16 mouse cellular contexts compared by ENCODE assay signal in the genomic region with DNA sequence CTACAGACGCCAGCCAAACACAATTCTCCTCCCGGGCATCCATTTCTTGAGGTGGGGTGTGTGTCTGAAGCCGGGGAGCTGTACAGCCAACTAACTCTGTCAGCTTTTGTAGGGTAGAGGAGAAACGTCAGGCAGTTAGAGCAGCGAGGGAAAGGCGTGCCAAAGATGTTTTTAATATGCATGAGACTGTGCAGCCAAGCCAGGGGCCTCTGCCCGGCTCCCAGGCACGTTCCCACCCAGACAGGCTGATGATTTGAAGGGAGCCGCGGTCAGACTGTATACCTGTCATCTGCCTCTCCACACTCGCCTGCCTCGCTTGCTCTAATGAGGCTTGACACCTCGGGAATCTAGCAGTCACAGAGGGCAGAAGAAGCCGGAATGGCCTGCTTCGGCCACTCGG. TPM values are rescaled to one million over a fixed set of nuclear protein-coding genes. Genes with fewer than 3 reads are reported as not detected.
A peak's percentile ranks its signal among the peaks of the same experiment; 100 is the strongest.
DNase-seq lines count a peak whose midpoint lies in the region; ATAC-seq and TF ChIP-seq lines count a peak whose summit lies in the region.
"Had no signal": no experiment of that assay in that cellular context is flagged by ENCODE, and none has a peak within 500 bp of the region (broad histone marks: within the 10 kb centered on the region; RNA-seq: fewer than 3 reads in every experiment).

No protein-coding gene starts in this region.

- peaks cover 16% of the 10 kb centered on the region for H3K4me1 ChIP-seq in heart, embryonic 13.5 days
- peaks cover 60% of the 10 kb centered on the region for H3K4me1 ChIP-seq in embryonic facial prominence, embryonic 13.5 days
- no peaks in the 10 kb centered on the region for H3K4me1 ChIP-seq in hindbrain, postnatal 0 days (ENCODE audit: insufficient read depth, low read length)
- H3K4me1 ChIP-seq in midbrain, postnatal 0 days (ENCODE audit: insufficient read depth, low read length): peaks cover 5% of the 10 kb centered on the region; the same call in 1 of the 2 replicates
- no peaks in the 10 kb centered on the region for H3K4me1 ChIP-seq in liver, postnatal 0 days (ENCODE audit: insufficient read depth)
- H3K4me1 ChIP-seq: megakaryocyte, embryonic 14.5 days had no signal

- TF ChIP-seq EP300 in liver, postnatal 0 days (IDR thresholded peaks at IDR 0.05; ENCODE audit: low read depth): no peak

- no peak overlapping the region for H3K4me3 ChIP-seq in heart, embryonic 13.5 days
- H3K4me3 ChIP-seq in embryonic facial prominence, embryonic 13.5 days: no peak overlapping the region
- H3K4me3 ChIP-seq in hindbrain, postnatal 0 days (ENCODE audit: low read length): no peak overlapping the region
- no peak overlapping the region for H3K4me3 ChIP-seq in midbrain, postnatal 0 days (ENCODE audit: low read depth, low read length)
- no peak overlapping the region for H3K4me3 ChIP-seq in liver, postnatal 0 days (ENCODE audit: low read depth, low read length)
- no peak overlapping the region for H3K4me3 ChIP-seq in gastrocnemius, adult 2 months
- H3K4me3 ChIP-seq: megakaryocyte, embryonic 14.5 days had no signal

- no peak for DNase-seq in heart, adult 8-10 months (ENCODE audit: low spot score)
- DNase-seq in hindbrain, postnatal 0 days (ENCODE audit: low spot score): peak; percentile 47
- DNase-seq in midbrain, postnatal 0 days (ENCODE audit: low spot score): peak; percentile 57
- no peak for DNase-seq in liver, postnatal 0 days
- no peak for DNase-seq in gastrocnemius, adult 2 months
- no peak for DNase-seq in ovary, postnatal 36 days (ENCODE audit: low spot score)
- DNase-seq: adrenal gland, postnatal 14 days; cerebellum, adult 18-20 months; gastrocnemius, postnatal 36 days; lung, adult 18-20 months had no signal

- H3K9ac ChIP-seq in heart, embryonic 13.5 days: no peak overlapping the region
- H3K9ac ChIP-seq in embryonic facial prominence, embryonic 13.5 days: peak overlapping the region; percentile 27; the same call in 1 of the 2 replicates
- no peak overlapping the region for H3K9ac ChIP-seq in hindbrain, postnatal 0 days (replicated peaks; ENCODE audit: low read length)
- H3K9ac ChIP-seq in midbrain, postnatal 0 days (replicated peaks; ENCODE audit: low read length, poor library complexity, severe bottlenecking): no peak overlapping the region
- H3K9ac ChIP-seq in liver, postnatal 0 days (replicated peaks): no peak overlapping the region

- peak overlapping the region; percentile 29 for H3K4me2 ChIP-seq in heart, embryonic 13.5 days
- H3K4me2 ChIP-seq in embryonic facial prominence, embryonic 13.5 days: peak overlapping the region; percentile 40
- peak overlapping the region; percentile 8; the same call in 1 of the 2 replicates for H3K4me2 ChIP-seq in hindbrain, postnatal 0 days (ENCODE audit: low read depth, low read length)
- 0 out of 2 replicates have a peak overlapping the region, but pooled peaks have one; percentile 3 for H3K4me2 ChIP-seq in midbrain, postnatal 0 days (ENCODE audit: low read depth, low read length, poor library complexity, severe bottlenecking)
- no peak overlapping the region for H3K4me2 ChIP-seq in liver, postnatal 0 days (ENCODE audit: low read depth, low read length)

- no peaks in the 10 kb centered on the region for H3K9me3 ChIP-seq in heart, embryonic 13.5 days
- H3K9me3 ChIP-seq in embryonic facial prominence, embryonic 13.5 days: no peaks in the 10 kb centered on the region
- no peaks in the 10 kb centered on the region for H3K9me3 ChIP-seq in hindbrain, postnatal 0 days (ENCODE audit: low read length)
- H3K9me3 ChIP-seq in midbrain, postnatal 0 days (ENCODE audit: low read length): no peaks in the 10 kb centered on the region
- H3K9me3 ChIP-seq in liver, postnatal 0 days (ENCODE audit: low read length): no peaks in the 10 kb centered on the region
- H3K9me3 ChIP-seq: megakaryocyte, embryonic 14.5 days had no signal

- no peaks in the 10 kb centered on the region for H3K36me3 ChIP-seq in heart, embryonic 13.5 days
- H3K36me3 ChIP-seq in embryonic facial prominence, embryonic 13.5 days: no peaks in the 10 kb centered on the region
- no peaks in the 10 kb centered on the region for H3K36me3 ChIP-seq in hindbrain, postnatal 0 days (ENCODE audit: insufficient read depth, low read length)
- no peaks in the 10 kb centered on the region for H3K36me3 ChIP-seq in midbrain, postnatal 0 days (ENCODE audit: insufficient read depth, low read length)
- H3K36me3 ChIP-seq in liver, postnatal 0 days (replicated peaks; ENCODE audit: insufficient read depth, low read length): no peaks in the 10 kb centered on the region

- ATAC-seq in heart, embryonic 13.5 days (ENCODE audit: extremely low read depth, insufficient number of reproducible peaks, low FRiP score, low TSS enrichment): no peak
- ATAC-seq in embryonic facial prominence, embryonic 13.5 days (ENCODE audit: insufficient number of reproducible peaks, insufficient read depth, low FRiP score, low TSS enrichment, low read depth): no peak
- peak; percentile 63; the same call in 1 of the 2 replicates for ATAC-seq in hindbrain, postnatal 0 days
- peak; percentile 24; the same call in 1 of the 2 replicates for ATAC-seq in midbrain, postnatal 0 days (ENCODE audit: low FRiP score)
- no peak for ATAC-seq in liver, postnatal 0 days
- ATAC-seq: inflammation-experienced regulatory T-cells, adult 6 months had no signal

- H3K27me3 ChIP-seq in heart, embryonic 13.5 days (replicated peaks): peaks cover 15% of the 10 kb centered on the region; the same call in 1 of the 2 replicates
- H3K27me3 ChIP-seq in embryonic facial prominence, embryonic 13.5 days: no peaks in the 10 kb centered on the region
- H3K27me3 ChIP-seq in hindbrain, postnatal 0 days (ENCODE audit: insufficient read depth, low read length): no peaks in the 10 kb centered on the region
- no peaks in the 10 kb centered on the region for H3K27me3 ChIP-seq in midbrain, postnatal 0 days (ENCODE audit: insufficient read depth, low read length)
- H3K27me3 ChIP-seq in liver, postnatal 0 days (ENCODE audit: insufficient read depth, low read length): no peaks in the 10 kb centered on the region

- 27% methylated on average over 16 of the region's 16 CpGs for WGBS in heart, embryonic 13.5 days
- WGBS in embryonic facial prominence, embryonic 13.5 days: 16% methylated on average over 16 of the region's 16 CpGs
- 22% methylated on average over 16 of the region's 16 CpGs for WGBS in hindbrain, postnatal 0 days
- WGBS in midbrain, postnatal 0 days: 26% methylated on average over 16 of the region's 16 CpGs
- 75% methylated on average over 16 of the region's 16 CpGs for WGBS in liver, postnatal 0 days (ENCODE audit: insufficient replicate concordance)

- no peak for TF ChIP-seq CTCF in hindbrain, postnatal 0 days (IDR thresholded peaks at IDR 0.05; ENCODE audit: low read depth)
- no peak for TF ChIP-seq CTCF in midbrain, postnatal 0 days (IDR thresholded peaks at IDR 0.05)
- no peak for TF ChIP-seq CTCF in liver, postnatal 0 days (IDR thresholded peaks at IDR 0.05; ENCODE audit: low read depth)
- no peak for TF ChIP-seq CTCF in gastrocnemius, adult 2 months (IDR thresholded peaks at IDR 0.05)

- intact Hi-C loops in gastrocnemius, adult 2 months (cut with DNase I): no loop called here

- H3K27ac ChIP-seq in heart, embryonic 13.5 days (replicated peaks): no peak overlapping the region
- H3K27ac ChIP-seq in embryonic facial prominence, embryonic 13.5 days: peak overlapping the region; percentile 83
- peak overlapping the region; percentile 37 for H3K27ac ChIP-seq in hindbrain, postnatal 0 days
- H3K27ac ChIP-seq in midbrain, postnatal 0 days (ENCODE audit: low read depth, low read length): no peak overlapping the region
- H3K27ac ChIP-seq in liver, postnatal 0 days (ENCODE audit: low read depth): no peak overlapping the region
- H3K27ac ChIP-seq in gastrocnemius, adult 2 months: no peak overlapping the region

RNA-seq across cellular contexts. Expression of a gene that starts 38.4 kb away (rescaled TPM):
- polyA plus RNA-seq in heart, embryonic 13.5 days (2015; fragmentation: Nextera tagmentation; extraction: Ambion mirVana): not detected in 2 replicates
- not detected for total RNA-seq in heart, adult 8-10 months (2022)
- polyA plus RNA-seq in embryonic facial prominence, embryonic 13.5 days (2015; fragmentation: Nextera tagmentation; extraction: Ambion mirVana): not detected in 2 replicates
- not detected in 2 replicates for total RNA-seq in hindbrain, postnatal 0 days (2014; rRNA removed)
- not detected in 2 replicates for polyA plus RNA-seq in hindbrain, postnatal 0 days (2015; fragmentation: Nextera tagmentation; extraction: Ambion mirVana)
- total RNA-seq in midbrain, postnatal 0 days (2014; rRNA removed): not detected in 2 replicates
- polyA plus RNA-seq in midbrain, postnatal 0 days (2015; fragmentation: Nextera tagmentation; extraction: Ambion mirVana): not detected in 2 replicates
- not detected in 2 replicates for polyA plus RNA-seq in liver, postnatal 0 days (2015; fragmentation: Nextera tagmentation; extraction: Ambion mirVana)
- total RNA-seq in gastrocnemius, adult 2 months (2021): not detected
- total RNA-seq: adrenal gland, postnatal 14 days; gastrocnemius, postnatal 36 days had no signal
- polyA plus RNA-seq: inflammation-experienced regulatory T-cells, adult 6 months; large intestine, adult 2 months; thymus, postnatal 0 days had no signal

RNA-seq across cellular contexts. Expression of a gene that starts 59.1 kb away (rescaled TPM):
- 24.6 and 27.2 TPM in 2 replicates for polyA plus RNA-seq in heart, embryonic 13.5 days (2015; fragmentation: Nextera tagmentation; extraction: Ambion mirVana)
- total RNA-seq in heart, adult 8-10 months (2022): 10 to 100 TPM; 15.6 to 24.4 (median 17.1) TPM
- polyA plus RNA-seq in embryonic facial prominence, embryonic 13.5 days (2015; fragmentation: Nextera tagmentation; extraction: Ambion mirVana): 34.8 and 40.4 TPM in 2 replicates
- 12.4 and 14.2 TPM in 2 replicates for total RNA-seq in hindbrain, postnatal 0 days (2014; rRNA removed)
- 21.8 and 25.1 TPM in 2 replicates for polyA plus RNA-seq in hindbrain, postnatal 0 days (2015; fragmentation: Nextera tagmentation; extraction: Ambion mirVana)
- total RNA-seq in midbrain, postnatal 0 days (2014; rRNA removed): 9.2 and 11.4 TPM in 2 replicates
- polyA plus RNA-seq in midbrain, postnatal 0 days (2015; fragmentation: Nextera tagmentation; extraction: Ambion mirVana): 14.5 and 14.8 TPM in 2 replicates
- polyA plus RNA-seq in liver, postnatal 0 days (2015; fragmentation: Nextera tagmentation; extraction: Ambion mirVana): 81.0 and 87.7 TPM in 2 replicates
- total RNA-seq in gastrocnemius, adult 2 months (2021): 10 to 100 TPM in 1 of 2 experiments, 1 to 10 TPM in 1; 6.6 to 17.8 TPM

Comparison
In these comparisons a context has a peak if more than half of its experiments do, and no peak if none do; other contexts are left out.
1. ATAC-seq: peak in hindbrain, postnatal 0 days (single experiment) and midbrain, postnatal 0 days (single experiment); none in heart, embryonic 13.5 days (single experiment), embryonic facial prominence, embryonic 13.5 days (single experiment) and liver, postnatal 0 days (single experiment).
2. H3K27ac ChIP-seq: peak in embryonic facial prominence, embryonic 13.5 days (single experiment) and hindbrain, postnatal 0 days (single experiment); none in heart, embryonic 13.5 days (single experiment), midbrain, postnatal 0 days (single experiment), liver, postnatal 0 days (single experiment) and gastrocnemius, adult 2 months (single experiment).
3. DNase-seq: peak in hindbrain, postnatal 0 days (single experiment) and midbrain, postnatal 0 days (single experiment); none in heart, adult 8-10 months (single experiment), liver, postnatal 0 days (single experiment), gastrocnemius, adult 2 months (single experiment) and ovary, postnatal 36 days (single experiment).